Mouse (Mus musculus): Measurements from ENCODE around the gene Olfr1033. TPM values are rescaled to one million over a fixed set of nuclear protein-coding genes. Genes with fewer than 3 reads are reported as not detected.

Olfr1033 gene
- polyA plus RNA-seq, 2 experiments: 0.73 to 1.1 TPM

DNA sequence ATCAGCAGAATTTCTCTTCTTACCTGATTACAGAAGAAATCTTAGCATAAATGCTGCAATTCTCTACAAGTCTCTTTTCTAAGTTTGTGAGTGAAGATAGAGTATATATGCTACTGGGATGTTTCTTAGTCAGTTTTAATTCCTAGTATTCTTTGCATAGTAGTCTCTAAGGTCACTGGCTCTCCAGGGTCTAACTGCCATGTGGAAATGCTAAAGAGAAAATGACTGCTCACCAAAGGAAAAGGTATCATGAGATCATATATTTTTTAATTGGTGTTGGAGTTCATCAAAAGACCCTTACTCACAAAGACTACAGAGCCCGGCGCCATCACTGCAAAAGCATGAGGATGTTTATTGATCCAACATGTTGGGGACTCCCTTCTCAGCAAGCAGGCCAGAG, 66.9 kb downstream of the Olfr1033 start, which contains the start of gene Olfr1037:
Olfr1037 (minus strand) TSS at position 101 of the 400 bp plus-strand sequence.
- WGBS: 88% methylated on average over 2 of the region's 2 CpGs
- TF ChIP-seq POLR2A (IDR thresholded peaks at IDR 0.05; ENCODE audit: borderline replicate concordance, extremely low read depth, insufficient read depth, insufficient read length): no peak
- Histone ChIP-seq H3K36me3 (ENCODE audit: control insufficient read depth, insufficient read depth, low read length) (no peaks in the 10 kb centered on the region), H3K4me2 (replicated peaks; ENCODE audit: low read depth, low read length, severe bottlenecking) (no peak within 1 kb of the TSS), H3K4me3 (replicated peaks; ENCODE audit: low read length) (no peak within 1 kb of the TSS), H3K27me3 (ENCODE audit: control insufficient read depth, insufficient read depth, low read length) (no peaks in the 10 kb centered on the region), H3K9ac (ENCODE audit: low read depth, low read length, severe bottlenecking) (no peak within 1 kb of the TSS), H3K4me1 (ENCODE audit: control insufficient read depth, insufficient read depth, low read length) (no peaks in the 10 kb centered on the region), H3K27ac (replicated peaks; ENCODE audit: low read depth, low read length) (no peak within 1 kb of the TSS), H3K9me3 (ENCODE audit: control insufficient read depth, low read length) (no peaks in the 10 kb centered on the region)
- ATAC-seq (ENCODE audit: low FRiP score, low read depth) (no peak), DNase-seq (ENCODE audit: low spot score) (no peak)

Other genes starting within 250 kb of the Olfr1033 start
- not detected in 2 replicates for gene Olfr1014, start 247.9 kb upstream of the Olfr1033 start, polyA plus RNA-seq (2012; rRNA removed)
- not detected in 2 replicates for gene Olfr1014, start 247.9 kb upstream of the Olfr1033 start, polyA plus RNA-seq (2014; fragmentation: Nextera tagmentation; extraction: Ambion mirVana)
- not detected in 2 replicates for gene Olfr1015, start 238.6 kb upstream of the Olfr1033 start, polyA plus RNA-seq (2012; rRNA removed)
- not detected in 2 replicates for gene Olfr1015, start 238.6 kb upstream of the Olfr1033 start, polyA plus RNA-seq (2014; fragmentation: Nextera tagmentation; extraction: Ambion mirVana)
- not detected in 2 replicates for gene Olfr1016, start 218.1 kb upstream of the Olfr1033 start, polyA plus RNA-seq (2012; rRNA removed)
- gene Olfr1016, start 218.1 kb upstream of the Olfr1033 start, polyA plus RNA-seq (2014; fragmentation: Nextera tagmentation; extraction: Ambion mirVana): not detected in 2 replicates
- not detected in 2 replicates for gene Olfr1018, start 202.2 kb upstream of the Olfr1033 start, polyA plus RNA-seq (2012; rRNA removed)
- gene Olfr1018, start 202.2 kb upstream of the Olfr1033 start, polyA plus RNA-seq (2014; fragmentation: Nextera tagmentation; extraction: Ambion mirVana): not detected in 2 replicates
- not detected in 2 replicates for gene Olfr1019, start 175.2 kb upstream of the Olfr1033 start, polyA plus RNA-seq (2012; rRNA removed)
- not detected in 2 replicates for gene Olfr1019, start 175.2 kb upstream of the Olfr1033 start, polyA plus RNA-seq (2014; fragmentation: Nextera tagmentation; extraction: Ambion mirVana)
- not detected in 2 replicates for gene Olfr1020, start 173.6 kb upstream of the Olfr1033 start, polyA plus RNA-seq (2012; rRNA removed)
- not detected in 2 replicates for gene Olfr1020, start 173.6 kb upstream of the Olfr1033 start, polyA plus RNA-seq (2014; fragmentation: Nextera tagmentation; extraction: Ambion mirVana)
- gene Olfr1022, start 152.0 kb upstream of the Olfr1033 start, polyA plus RNA-seq (2012; rRNA removed): not detected in 2 replicates
- gene Olfr1022, start 152.0 kb upstream of the Olfr1033 start, polyA plus RNA-seq (2014; fragmentation: Nextera tagmentation; extraction: Ambion mirVana): not detected in 2 replicates
- gene Olfr1023, start 135.0 kb upstream of the Olfr1033 start, polyA plus RNA-seq (2012; rRNA removed): not detected in 2 replicates
- not detected in 2 replicates for gene Olfr1023, start 135.0 kb upstream of the Olfr1033 start, polyA plus RNA-seq (2014; fragmentation: Nextera tagmentation; extraction: Ambion mirVana)
- not detected in 2 replicates for gene Olfr1024, start 115.6 kb upstream of the Olfr1033 start, polyA plus RNA-seq (2012; rRNA removed)
- not detected in 2 replicates for gene Olfr1024, start 115.6 kb upstream of the Olfr1033 start, polyA plus RNA-seq (2014; fragmentation: Nextera tagmentation; extraction: Ambion mirVana)
- gene Olfr1025-ps1, start 105.4 kb upstream of the Olfr1033 start, polyA plus RNA-seq (2012; rRNA removed): not detected in 2 replicates
- not detected in 2 replicates for gene Olfr1025-ps1, start 105.4 kb upstream of the Olfr1033 start, polyA plus RNA-seq (2014; fragmentation: Nextera tagmentation; extraction: Ambion mirVana)
- not detected in 2 replicates for gene Olfr1026, start 99.1 kb upstream of the Olfr1033 start, polyA plus RNA-seq (2012; rRNA removed)
- not detected in 2 replicates for gene Olfr1026, start 99.1 kb upstream of the Olfr1033 start, polyA plus RNA-seq (2014; fragmentation: Nextera tagmentation; extraction: Ambion mirVana)
- gene Olfr1028, start 70.2 kb upstream of the Olfr1033 start, polyA plus RNA-seq (2012; rRNA removed): 0.01 TPM in 1 of 2 replicates, not detected in the other
- gene Olfr1028, start 70.2 kb upstream of the Olfr1033 start, polyA plus RNA-seq (2014; fragmentation: Nextera tagmentation; extraction: Ambion mirVana): not detected in 2 replicates
- gene Olfr1029, start 46.7 kb upstream of the Olfr1033 start, polyA plus RNA-seq (2012; rRNA removed): not detected in 2 replicates
- gene Olfr1029, start 46.7 kb upstream of the Olfr1033 start, polyA plus RNA-seq (2014; fragmentation: Nextera tagmentation; extraction: Ambion mirVana): not detected in 2 replicates
- gene Olfr1030, start 41.4 kb upstream of the Olfr1033 start, polyA plus RNA-seq (2012; rRNA removed): not detected in 2 replicates
- gene Olfr1030, start 41.4 kb upstream of the Olfr1033 start, polyA plus RNA-seq (2014; fragmentation: Nextera tagmentation; extraction: Ambion mirVana): not detected in 2 replicates
- not detected in 2 replicates for gene Olfr1031, start 30.3 kb upstream of the Olfr1033 start, polyA plus RNA-seq (2012; rRNA removed)
- gene Olfr1031, start 30.3 kb upstream of the Olfr1033 start, polyA plus RNA-seq (2014; fragmentation: Nextera tagmentation; extraction: Ambion mirVana): not detected in 2 replicates
- not detected in 2 replicates for gene Olfr1032, start 15.1 kb upstream of the Olfr1033 start, polyA plus RNA-seq (2012; rRNA removed)
- not detected in 2 replicates for gene Olfr1032, start 15.1 kb upstream of the Olfr1033 start, polyA plus RNA-seq (2014; fragmentation: Nextera tagmentation; extraction: Ambion mirVana)
- 0.12 and 0.13 TPM in 2 replicates for gene Olfr1034, start 25.2 kb downstream of the Olfr1033 start, polyA plus RNA-seq (2012; rRNA removed)
- not detected in 2 replicates for gene Olfr1034, start 25.2 kb downstream of the Olfr1033 start, polyA plus RNA-seq (2014; fragmentation: Nextera tagmentation; extraction: Ambion mirVana)
- not detected in 2 replicates for gene Olfr1036, start 53.4 kb downstream of the Olfr1033 start, polyA plus RNA-seq (2012; rRNA removed)
- gene Olfr1036, start 53.4 kb downstream of the Olfr1033 start, polyA plus RNA-seq (2014; fragmentation: Nextera tagmentation; extraction: Ambion mirVana): not detected in 2 replicates
- gene Olfr1037, start 66.8 kb downstream of the Olfr1033 start, polyA plus RNA-seq (2012; rRNA removed): not detected in 2 replicates
- gene Olfr1037, start 66.8 kb downstream of the Olfr1033 start, polyA plus RNA-seq (2014; fragmentation: Nextera tagmentation; extraction: Ambion mirVana): not detected in 2 replicates
- gene Olfr1039, start 115.3 kb downstream of the Olfr1033 start, polyA plus RNA-seq (2012; rRNA removed): not detected in 2 replicates
- not detected in 2 replicates for gene Olfr1039, start 115.3 kb downstream of the Olfr1033 start, polyA plus RNA-seq (2014; fragmentation: Nextera tagmentation; extraction: Ambion mirVana)
- gene Olfr1040, start 126.1 kb downstream of the Olfr1033 start, polyA plus RNA-seq (2012; rRNA removed): not detected in 2 replicates
- gene Olfr1040, start 126.1 kb downstream of the Olfr1033 start, polyA plus RNA-seq (2014; fragmentation: Nextera tagmentation; extraction: Ambion mirVana): not detected in 2 replicates
- gene Olfr1042, start 141.2 kb downstream of the Olfr1033 start, polyA plus RNA-seq (2012; rRNA removed): not detected in 2 replicates
- not detected in 2 replicates for gene Olfr1042, start 141.2 kb downstream of the Olfr1033 start, polyA plus RNA-seq (2014; fragmentation: Nextera tagmentation; extraction: Ambion mirVana)
- gene Olfr1043, start 146.9 kb downstream of the Olfr1033 start, polyA plus RNA-seq (2012; rRNA removed): not detected in 2 replicates
- not detected in 2 replicates for gene Olfr1043, start 146.9 kb downstream of the Olfr1033 start, polyA plus RNA-seq (2014; fragmentation: Nextera tagmentation; extraction: Ambion mirVana)
- not detected in 2 replicates for gene Olfr1044, start 157.2 kb downstream of the Olfr1033 start, polyA plus RNA-seq (2012; rRNA removed)
- gene Olfr1044, start 157.2 kb downstream of the Olfr1033 start, polyA plus RNA-seq (2014; fragmentation: Nextera tagmentation; extraction: Ambion mirVana): not detected in 2 replicates
- not detected in 2 replicates for gene Olfr52, start 165.1 kb downstream of the Olfr1033 start, polyA plus RNA-seq (2012; rRNA removed)
- gene Olfr52, start 165.1 kb downstream of the Olfr1033 start, polyA plus RNA-seq (2014; fragmentation: Nextera tagmentation; extraction: Ambion mirVana): not detected in 2 replicates
- gene Olfr1045, start 182.4 kb downstream of the Olfr1033 start, polyA plus RNA-seq (2012; rRNA removed): not detected in 2 replicates
- not detected in 2 replicates for gene Olfr1045, start 182.4 kb downstream of the Olfr1033 start, polyA plus RNA-seq (2014; fragmentation: Nextera tagmentation; extraction: Ambion mirVana)
- gene Olfr1046, start 198.7 kb downstream of the Olfr1033 start, polyA plus RNA-seq (2012; rRNA removed): not detected in 2 replicates
- not detected in 2 replicates for gene Olfr1046, start 198.7 kb downstream of the Olfr1033 start, polyA plus RNA-seq (2014; fragmentation: Nextera tagmentation; extraction: Ambion mirVana)
- gene Olfr1047, start 210.8 kb downstream of the Olfr1033 start, polyA plus RNA-seq (2012; rRNA removed): not detected in 2 replicates
- not detected in 2 replicates for gene Olfr1047, start 210.8 kb downstream of the Olfr1033 start, polyA plus RNA-seq (2014; fragmentation: Nextera tagmentation; extraction: Ambion mirVana)
- gene Olfr1048, start 219.7 kb downstream of the Olfr1033 start, polyA plus RNA-seq (2012; rRNA removed): not detected in 2 replicates
- gene Olfr1048, start 219.7 kb downstream of the Olfr1033 start, polyA plus RNA-seq (2014; fragmentation: Nextera tagmentation; extraction: Ambion mirVana): not detected in 2 replicates
- not detected in 2 replicates for gene Olfr1049, start 237.7 kb downstream of the Olfr1033 start, polyA plus RNA-seq (2012; rRNA removed)
- gene Olfr1049, start 237.7 kb downstream of the Olfr1033 start, polyA plus RNA-seq (2014; fragmentation: Nextera tagmentation; extraction: Ambion mirVana): not detected in 2 replicates